Mouse (Mus musculus) urinary bladder, postnatal 10 days (tissue): ENCODE results near the gene Ldb2.

Experiments
- DNase-seq: peaks from one replicate; pipeline ENCODE4 v3.0.0; 2022; ENCODE audit warnings: low spot score

Gene Ldb2

DNA sequence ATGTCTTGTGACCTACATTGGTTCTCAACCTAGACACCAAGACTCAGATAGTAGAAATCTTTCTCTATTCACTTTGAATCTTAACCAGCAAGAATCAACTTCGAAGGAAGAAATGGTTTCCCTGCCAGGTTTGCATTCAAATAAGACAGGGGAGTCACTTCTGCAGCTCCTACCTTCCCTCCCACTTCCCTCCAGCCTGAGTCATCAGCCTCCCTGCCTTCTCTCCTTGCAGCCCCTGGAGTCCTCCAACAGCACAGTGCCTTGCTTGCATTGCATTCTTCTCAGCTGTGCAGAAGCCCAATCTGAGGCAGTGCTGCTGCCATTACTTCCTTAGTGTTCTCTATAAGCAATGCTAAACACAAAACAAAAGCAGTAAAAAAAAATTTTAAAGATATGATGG lies 79.6 kb downstream of the Ldb2 start:
- DNase-seq: no peak

DNA sequence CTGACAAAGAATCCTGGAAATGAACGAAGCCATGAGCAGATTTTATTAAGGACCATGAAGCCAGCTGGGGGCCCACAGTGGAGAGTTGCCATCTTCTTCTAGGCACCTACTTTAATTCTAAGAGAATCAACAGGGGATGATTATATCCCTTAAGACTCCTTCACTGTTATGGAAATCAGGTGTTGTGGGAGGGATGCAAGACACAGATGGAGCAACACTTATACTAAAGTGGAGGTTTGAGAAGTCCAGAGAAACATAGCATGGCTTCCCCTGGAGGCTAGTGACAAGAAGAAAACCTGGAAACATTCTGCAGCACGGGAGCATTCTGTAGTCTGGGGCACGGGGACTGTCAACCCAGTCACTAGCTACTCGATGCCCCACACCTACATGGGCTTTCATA lies 85.0 kb downstream of the Ldb2 start:
- DNase-seq: no peak

DNA sequence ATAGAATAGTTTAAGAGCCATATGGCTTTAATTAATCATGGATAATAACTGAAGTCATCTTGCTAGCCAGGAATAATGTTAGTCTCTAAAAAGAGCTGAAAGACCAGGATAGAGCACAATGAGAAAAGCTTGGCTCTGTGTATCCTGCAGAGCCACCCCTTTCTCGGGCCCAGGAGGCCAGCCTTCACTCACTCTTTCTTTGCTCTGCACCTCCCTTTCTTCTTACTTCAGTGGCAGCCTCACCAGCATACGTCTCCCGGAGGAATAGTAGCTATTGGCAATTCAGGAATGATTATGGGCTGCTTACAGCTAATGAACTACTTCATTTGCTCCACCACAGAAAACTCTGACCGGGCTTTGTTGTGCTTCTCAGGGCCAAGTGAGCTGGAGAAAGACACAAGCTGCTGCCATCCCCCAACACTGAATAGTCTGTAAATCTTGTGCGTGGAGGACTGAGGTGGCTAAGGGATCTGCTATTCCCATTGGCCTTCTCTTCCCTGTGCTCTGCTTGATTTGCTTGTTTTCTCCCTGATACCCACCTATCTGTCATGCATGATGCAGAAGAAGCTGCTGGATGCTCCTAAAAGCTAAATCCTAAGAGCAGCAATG lies 86.2 kb downstream of the Ldb2 start:
- DNase-seq: no peak

DNA sequence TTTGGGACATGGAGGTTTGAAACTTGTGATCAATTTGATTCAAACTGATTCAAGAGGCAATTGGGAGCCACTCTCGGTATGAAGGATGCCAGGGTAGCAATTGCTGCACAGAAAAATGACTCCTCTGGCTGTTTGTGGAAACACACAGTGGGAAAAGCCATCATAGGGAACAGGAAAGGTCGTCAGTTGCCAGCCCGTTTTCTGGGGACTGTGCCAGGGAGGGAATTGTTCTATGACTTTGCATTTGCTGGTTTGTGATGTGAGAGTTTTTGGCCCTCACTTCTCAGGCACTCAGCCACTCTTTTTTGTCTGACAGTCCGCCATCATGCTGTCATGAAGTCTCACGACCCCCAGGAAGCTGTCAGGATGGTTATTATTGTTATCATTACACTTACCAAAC lies 88.3 kb downstream of the Ldb2 start:
- no peak for DNase-seq

- DNase-seq: no peak
Measured at GRCm38 (mm10) chr5:44710132-44710871, 89.2 kb downstream of the Ldb2 start.

DNA sequence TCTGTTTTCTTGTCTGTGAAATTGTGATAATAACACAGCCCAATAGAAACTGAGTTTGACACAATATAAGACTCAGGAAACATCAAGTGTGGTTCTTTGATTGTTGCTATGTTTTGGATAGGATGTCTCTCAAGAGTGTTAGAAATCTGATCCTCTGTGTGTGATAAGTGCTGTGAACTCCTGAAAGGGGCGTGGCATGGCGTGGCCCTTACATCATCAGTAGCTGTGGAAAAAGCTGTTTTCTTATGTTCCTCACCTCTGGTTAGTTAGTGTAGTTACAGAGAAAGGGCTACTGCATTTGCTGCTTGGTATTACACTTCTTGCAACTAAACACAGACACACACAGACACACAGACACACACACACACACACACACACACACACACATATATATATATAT lies 90.2 kb downstream of the Ldb2 start:
- no peak for DNase-seq

DNA sequence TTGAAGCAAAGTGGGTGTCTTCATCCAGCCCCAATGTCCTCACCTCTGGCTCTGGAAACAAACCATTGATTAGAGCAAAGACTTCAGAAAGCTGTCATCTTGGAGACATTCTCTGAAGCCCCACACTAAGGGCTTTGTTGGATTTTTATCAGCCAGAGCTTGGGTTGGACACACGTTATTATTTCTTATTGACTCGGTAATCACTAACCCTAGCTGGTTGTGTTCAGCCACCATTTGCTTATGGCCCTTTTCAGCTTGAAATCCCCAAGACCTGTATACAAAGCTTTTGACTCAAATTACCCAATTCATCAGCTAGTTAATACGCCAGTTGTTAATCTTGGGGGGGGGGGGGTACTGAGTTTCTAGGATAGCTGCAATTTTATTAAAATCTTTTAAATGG lies 91.5 kb downstream of the Ldb2 start:
- no peak for DNase-seq

DNA sequence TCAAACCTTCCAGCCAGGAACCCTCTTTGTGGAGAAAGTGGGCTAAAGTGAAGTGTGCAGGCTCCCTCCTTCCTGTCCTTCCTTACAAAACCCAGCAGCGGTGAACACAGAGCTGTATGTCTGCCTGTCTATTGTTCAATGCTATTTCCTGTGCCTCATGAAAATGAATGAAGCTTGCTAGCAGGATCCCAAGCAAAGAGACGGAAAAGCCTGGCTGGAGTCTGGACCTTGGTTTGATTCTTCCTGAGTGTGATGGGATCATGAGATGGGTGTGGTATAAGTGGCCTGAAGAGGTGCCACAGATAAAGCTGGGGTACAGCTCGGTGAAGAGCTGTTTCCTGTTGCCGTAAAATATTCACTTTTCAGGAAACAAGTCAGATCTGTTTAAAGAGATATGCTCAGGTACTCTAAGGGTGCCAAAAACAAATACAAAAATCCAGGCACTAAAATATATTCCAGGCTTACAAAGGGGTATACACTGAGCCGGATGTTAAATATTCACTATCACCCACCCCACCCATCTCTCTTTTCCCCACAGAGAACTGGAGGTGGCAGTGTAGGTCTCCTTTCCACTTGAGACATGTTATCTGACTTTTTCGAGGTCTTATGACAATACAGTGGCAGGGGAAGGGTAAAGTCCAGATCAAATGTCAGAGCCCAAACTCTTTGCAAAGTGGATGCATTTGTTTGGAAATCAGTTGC lies 92.3 kb downstream of the Ldb2 start:
- no peak for DNase-seq

DNA sequence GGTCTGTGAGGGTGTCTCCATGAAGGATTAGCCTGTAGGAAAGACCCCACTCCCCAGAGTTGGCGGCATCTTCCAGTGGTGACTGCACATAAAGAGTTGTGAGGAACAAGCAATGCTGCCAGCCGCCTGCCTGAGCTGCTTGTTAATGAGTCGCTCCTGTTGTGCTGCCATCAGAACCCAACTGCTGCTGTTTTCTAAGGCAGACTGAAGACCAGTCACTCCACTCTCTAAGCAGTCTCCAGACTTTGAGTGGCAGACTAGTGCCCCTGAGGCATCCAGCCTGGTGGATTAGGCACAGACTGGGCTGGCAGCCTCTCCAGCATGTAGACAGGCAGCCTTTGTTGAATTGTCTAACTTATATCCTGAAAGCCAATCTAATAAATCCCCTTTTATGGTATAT lies 101.5 kb downstream of the Ldb2 start:
- no peak for DNase-seq

DNA sequence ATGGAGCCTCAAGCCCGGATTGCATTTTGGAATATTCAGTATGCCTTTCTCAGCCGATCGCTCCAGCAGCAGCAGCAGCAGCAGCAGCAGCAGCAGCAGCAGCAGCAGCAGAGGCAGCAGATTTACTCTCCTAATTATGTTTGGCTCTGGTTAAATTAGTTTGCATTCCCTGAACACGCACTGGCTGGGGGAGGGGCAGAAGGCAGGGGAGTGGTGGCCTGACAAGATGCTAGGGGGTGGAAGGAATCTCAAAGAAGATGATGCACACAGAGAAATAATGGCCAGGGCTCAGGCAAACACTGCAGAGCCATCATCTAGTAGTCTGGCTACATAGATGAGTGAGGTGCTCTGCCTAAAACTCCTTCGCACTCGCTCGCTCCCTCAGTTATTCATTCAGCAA lies 102.9 kb downstream of the Ldb2 start:
- no peak for DNase-seq

DNA sequence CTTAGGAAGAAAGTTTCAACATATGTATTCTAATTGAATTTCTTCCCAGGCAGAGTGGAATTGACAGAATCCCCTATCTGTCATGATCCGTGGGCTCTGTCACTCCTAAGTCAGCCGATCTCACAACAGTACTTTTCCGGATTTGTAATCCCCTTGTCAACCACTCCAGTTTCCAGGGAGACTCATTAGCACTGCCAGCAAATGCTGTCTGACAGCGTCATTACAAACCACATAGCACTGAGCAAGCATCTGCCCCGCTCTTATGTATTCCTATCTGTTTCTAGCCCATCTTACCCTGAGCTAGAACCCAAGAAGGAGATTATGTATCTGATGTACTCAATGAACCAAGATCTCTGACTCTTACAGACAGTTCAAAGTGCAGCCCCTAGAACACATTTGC lies 105.8 kb downstream of the Ldb2 start:
- no peak for DNase-seq

DNA sequence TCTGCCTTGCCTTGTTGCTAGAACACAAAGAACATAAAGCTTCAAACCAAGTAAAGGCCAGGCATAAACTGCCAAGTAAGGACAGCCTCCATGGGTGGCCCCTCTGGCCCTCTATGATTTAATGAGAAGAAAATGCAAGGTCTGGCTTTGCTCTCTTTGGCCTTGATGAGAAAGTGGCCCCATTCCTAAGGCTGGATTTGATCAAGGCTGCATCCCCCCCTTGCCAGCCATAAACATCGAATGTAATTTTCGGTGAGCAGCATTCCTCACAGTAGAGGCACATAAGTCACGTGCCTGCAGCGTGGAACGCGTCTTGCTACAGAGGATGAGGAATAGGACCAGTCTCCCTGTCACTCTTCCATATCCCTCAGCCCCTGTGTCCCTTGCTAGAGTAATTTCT lies 113.1 kb downstream of the Ldb2 start:
- no peak for DNase-seq

GRCm38 (mm10) chr5:44681054-44681638 lies 118.3 kb downstream of the Ldb2 start:
- no peak for DNase-seq

DNA sequence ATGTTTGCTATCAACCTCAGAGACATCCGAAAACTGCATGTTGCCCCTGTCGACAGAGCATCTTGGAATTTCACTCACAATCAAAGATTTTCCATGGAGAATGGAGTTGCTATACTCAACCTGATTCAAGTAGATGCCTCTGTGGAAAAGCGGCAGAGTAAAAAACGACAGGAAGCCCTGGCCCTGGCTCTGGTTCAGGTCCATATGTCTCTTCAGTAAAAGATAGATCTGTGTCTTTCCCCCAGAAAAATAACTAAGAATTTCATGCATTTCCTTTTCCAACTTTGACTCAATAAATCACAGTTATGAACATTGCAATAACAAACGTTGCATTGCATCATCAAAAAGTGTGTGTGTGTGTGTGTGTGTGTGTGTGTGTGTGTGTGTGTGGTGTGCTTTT lies 121.7 kb downstream of the Ldb2 start:
- DNase-seq: no peak

GRCm38 (mm10) chr5:44676145-44676754 lies 123.2 kb downstream of the Ldb2 start:
- DNase-seq: no peak

DNA sequence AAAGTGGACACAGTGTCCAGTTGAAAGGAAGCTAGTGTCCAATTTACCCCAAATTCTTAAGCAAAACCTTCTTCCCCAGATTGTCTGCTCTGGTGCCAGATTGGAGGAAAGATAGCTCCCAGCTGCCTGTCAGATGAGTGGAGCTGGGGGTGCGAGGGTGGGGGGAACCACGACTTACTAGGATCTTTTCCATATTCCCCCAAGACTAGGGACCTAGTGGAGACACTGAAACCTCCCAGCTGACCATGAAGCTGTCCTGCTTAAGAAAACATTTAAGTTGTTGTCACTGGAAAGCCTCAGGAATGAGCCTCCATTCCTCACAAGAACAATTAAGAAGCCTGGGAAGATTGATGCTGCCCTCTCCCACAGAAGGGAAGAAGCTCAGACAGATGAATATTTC lies 129.1 kb downstream of the Ldb2 start:
- DNase-seq: no peak

DNA sequence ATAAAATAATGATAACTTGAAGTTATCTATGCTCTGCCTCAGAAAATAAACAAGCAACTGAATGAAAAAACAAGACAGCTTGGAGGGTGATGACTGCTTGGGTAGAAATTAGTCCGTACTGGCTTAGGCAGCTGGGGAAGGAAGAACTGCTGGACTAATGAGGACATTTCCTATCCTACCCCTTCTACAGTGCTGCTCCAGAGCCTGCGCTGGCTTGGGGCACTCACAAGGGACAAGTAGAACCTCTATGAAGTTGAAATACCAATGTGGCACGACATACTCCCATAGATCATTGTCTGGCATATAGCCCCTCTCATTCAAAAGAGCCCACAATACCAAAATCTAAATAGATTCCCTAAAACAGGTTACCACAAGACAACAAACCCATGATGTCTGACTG lies 131.6 kb downstream of the Ldb2 start:
- DNase-seq: no peak

DNA sequence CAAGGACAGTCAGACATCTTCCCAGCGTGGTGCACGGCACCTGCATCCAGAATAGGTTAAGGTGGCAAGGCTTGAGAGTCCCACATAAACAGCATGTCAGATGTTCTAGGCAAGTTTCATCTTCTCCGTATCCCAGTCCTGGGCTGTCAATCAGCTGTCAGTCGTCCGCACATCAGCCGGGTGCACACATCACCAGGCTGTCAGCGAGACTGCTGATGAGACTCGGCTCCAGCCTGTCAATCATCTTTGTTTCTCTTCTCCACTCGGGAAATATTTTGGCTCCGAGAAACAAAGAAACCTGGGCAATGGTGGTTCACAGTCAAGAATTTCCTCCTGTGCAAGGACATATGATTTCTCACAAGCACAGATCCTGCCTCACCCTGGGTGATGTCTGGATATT lies 132.1 kb downstream of the Ldb2 start:
- DNase-seq: no peak

- DNase-seq: no peak
Measured at GRCm38 (mm10) chr5:44659651-44660050, 139.8 kb downstream of the Ldb2 start.

DNA sequence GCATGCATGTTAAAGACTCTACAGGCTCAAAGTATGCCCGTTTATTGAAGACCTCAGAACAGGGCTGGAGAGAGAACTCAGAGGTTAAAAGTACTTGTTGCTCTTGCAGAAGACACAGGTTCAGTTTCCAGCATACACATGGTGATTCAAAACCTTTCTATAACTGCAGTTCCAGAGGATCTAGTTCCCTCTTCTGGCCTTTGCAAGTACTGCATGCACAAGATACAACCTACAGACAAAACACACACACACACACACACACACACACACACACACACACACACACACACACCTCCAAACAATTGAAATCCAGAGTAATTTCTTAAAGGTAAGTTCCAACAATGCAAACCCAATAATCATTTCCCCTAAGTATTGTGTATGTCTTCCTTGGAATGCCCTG lies 142.8 kb downstream of the Ldb2 start:
- DNase-seq: no peak

- DNase-seq: no peak
Measured at GRCm38 (mm10) chr5:44654403-44654802, 145.1 kb downstream of the Ldb2 start.

- no peak for DNase-seq
Measured at GRCm38 (mm10) chr5:44646842-44647190, 152.7 kb downstream of the Ldb2 start.
